Mouse (Mus musculus): Measurements from ENCODE around the gene Slc9a3r2. TPM values are rescaled to one million over a fixed set of nuclear protein-coding genes. Genes with fewer than 3 reads are reported as not detected.

Slc9a3r2 gene
- total and polyA plus RNA-seq, 3 experiments: 100.0 to 125 (median 110) TPM

GRCm38 (mm10) chr17:24628646-24629045 lies 21.5 kb downstream of the Slc9a3r2 start:
- H3K4me3 ChIP-seq: no peak overlapping the region
- H3K9ac ChIP-seq (ENCODE audit: low read depth, low read length): no peak overlapping the region
- H3K4me1 ChIP-seq (ENCODE audit: control insufficient read depth, insufficient read depth, low read length): peaks cover 8% of the 10 kb centered on the region
- TF ChIP-seq POLR2A (IDR thresholded peaks at IDR 0.05; ENCODE audit: insufficient read depth, low read depth, low read length) (no peak), CTCF (IDR thresholded peaks at IDR 0.05) (peak; percentile 100), EP300 (IDR thresholded peaks at IDR 0.05; ENCODE audit: insufficient read depth, low read depth, low read length) (peak; percentile 87; the same call in 1 of the 2 replicates)
- H3K27ac ChIP-seq: no peak overlapping the region
- intact Hi-C loops (cut with DNase I): loop anchor here (2.0 kb wide), 1 partner anchor 90 kb away; no protein-coding TSS in a partner anchor
- no peaks in the 10 kb centered on the region for H3K79me2 ChIP-seq (replicated peaks; ENCODE audit: control insufficient read depth, insufficient read depth, low read length)
- no peaks in the 10 kb centered on the region for H3K27me3 ChIP-seq (ENCODE audit: control insufficient read depth, insufficient read depth, low read length)
- no peaks in the 10 kb centered on the region for H3K36me3 ChIP-seq (ENCODE audit: control insufficient read depth, insufficient read depth, low read length)
- DNase-seq: peak; percentile 70 to 82
- WGBS: 17% methylated on average over 5 of the region's 5 CpGs

- Histone ChIP-seq H3K36me3 (ENCODE audit: control insufficient read depth, insufficient read depth, low read length) (no peaks in the 10 kb centered on the region), H3K4me3 (no peak overlapping the region), H3K79me2 (replicated peaks; ENCODE audit: control insufficient read depth, insufficient read depth, low read length) (no peaks in the 10 kb centered on the region), H3K27me3 (ENCODE audit: control insufficient read depth, insufficient read depth, low read length) (no peaks in the 10 kb centered on the region), H3K27ac (no peak overlapping the region), H3K4me1 (ENCODE audit: control insufficient read depth, insufficient read depth, low read length) (peaks cover 1% of the 10 kb centered on the region), H3K9ac (ENCODE audit: low read depth, low read length) (no peak overlapping the region)
- TF ChIP-seq EP300 (IDR thresholded peaks at IDR 0.05; ENCODE audit: insufficient read depth, low read depth, low read length): no peak
- TF ChIP-seq CTCF (IDR thresholded peaks at IDR 0.05): no peak
- TF ChIP-seq POLR2A (IDR thresholded peaks at IDR 0.05; ENCODE audit: insufficient read depth, low read depth, low read length): no peak
- intact Hi-C loops (cut with DNase I): no loop called here
- no peak for DNase-seq
- 84% methylated on average over 8 of the region's 8 CpGs for WGBS
Measured at GRCm38 (mm10) chr17:24625472-24625871, 24.7 kb downstream of the Slc9a3r2 start.

DNA sequence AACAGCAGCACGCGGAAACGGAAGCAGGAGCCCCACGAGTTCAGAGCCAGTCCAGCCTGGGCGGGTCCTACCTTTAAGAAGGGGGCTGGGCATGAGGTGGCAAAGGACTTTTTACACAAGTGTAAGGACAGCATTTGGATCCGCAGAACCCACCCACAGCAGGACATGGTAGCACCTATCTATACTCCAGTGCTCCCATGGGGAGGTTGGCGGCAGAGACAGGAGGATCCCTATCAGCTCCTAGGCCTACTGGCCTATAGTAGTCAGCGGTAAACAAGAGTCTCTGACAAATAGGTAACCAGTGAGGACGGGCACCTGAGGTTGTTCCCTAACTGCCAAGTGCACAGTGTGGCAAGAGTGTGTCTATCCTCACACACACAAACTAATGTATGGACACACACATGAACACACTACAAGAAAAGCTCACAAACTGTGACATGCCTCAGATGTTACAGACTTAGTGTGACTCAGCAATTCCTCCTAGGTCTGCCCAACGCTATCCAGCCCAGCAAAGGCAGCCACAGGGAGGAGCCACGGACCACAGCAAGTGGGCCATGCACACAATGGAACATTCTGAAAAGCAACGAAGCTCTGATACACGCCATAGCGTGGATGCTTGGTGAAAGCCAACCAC lies 32.4 kb downstream of the Slc9a3r2 start:
- Histone ChIP-seq H3K27ac (no peak overlapping the region), H3K9ac (ENCODE audit: low read depth, low read length) (no peak overlapping the region), H3K36me3 (ENCODE audit: control insufficient read depth, insufficient read depth, low read length) (no peaks in the 10 kb centered on the region), H3K27me3 (ENCODE audit: control insufficient read depth, insufficient read depth, low read length) (no peaks in the 10 kb centered on the region), H3K4me3 (no peak overlapping the region), H3K4me1 (ENCODE audit: control insufficient read depth, insufficient read depth, low read length) (no peaks in the 10 kb centered on the region), H3K79me2 (replicated peaks; ENCODE audit: control insufficient read depth, insufficient read depth, low read length) (no peaks in the 10 kb centered on the region)
- TF ChIP-seq EP300 (IDR thresholded peaks at IDR 0.05; ENCODE audit: insufficient read depth, low read depth, low read length): no peak
- TF ChIP-seq POLR2A (IDR thresholded peaks at IDR 0.05; ENCODE audit: insufficient read depth, low read depth, low read length): no peak
- TF ChIP-seq CTCF (IDR thresholded peaks at IDR 0.05): peak; percentile 40
- WGBS: 77% methylated on average over 14 of the region's 14 CpGs
- no peak for DNase-seq
- intact Hi-C loops (cut with DNase I): no loop called here

GRCm38 (mm10) chr17:24610711-24611110 lies 39.4 kb downstream of the Slc9a3r2 start:
- no peak overlapping the region for H3K27ac ChIP-seq
- no peaks in the 10 kb centered on the region for H3K79me2 ChIP-seq (replicated peaks; ENCODE audit: control insufficient read depth, insufficient read depth, low read length)
- no peaks in the 10 kb centered on the region for H3K27me3 ChIP-seq (ENCODE audit: control insufficient read depth, insufficient read depth, low read length)
- intact Hi-C loops (cut with DNase I): no loop called here
- no peak for DNase-seq
- WGBS: 30% methylated on average over 2 of the region's 2 CpGs
- H3K4me3 ChIP-seq: no peak overlapping the region
- no peak overlapping the region for H3K9ac ChIP-seq (ENCODE audit: low read depth, low read length)
- no peaks in the 10 kb centered on the region for H3K36me3 ChIP-seq (ENCODE audit: control insufficient read depth, insufficient read depth, low read length)
- no peaks in the 10 kb centered on the region for H3K4me1 ChIP-seq (ENCODE audit: control insufficient read depth, insufficient read depth, low read length)
- TF ChIP-seq EP300 (IDR thresholded peaks at IDR 0.05; ENCODE audit: insufficient read depth, low read depth, low read length) (no peak), POLR2A (IDR thresholded peaks at IDR 0.05; ENCODE audit: insufficient read depth, low read depth, low read length) (no peak), CTCF (IDR thresholded peaks at IDR 0.05) (no peak)

DNA sequence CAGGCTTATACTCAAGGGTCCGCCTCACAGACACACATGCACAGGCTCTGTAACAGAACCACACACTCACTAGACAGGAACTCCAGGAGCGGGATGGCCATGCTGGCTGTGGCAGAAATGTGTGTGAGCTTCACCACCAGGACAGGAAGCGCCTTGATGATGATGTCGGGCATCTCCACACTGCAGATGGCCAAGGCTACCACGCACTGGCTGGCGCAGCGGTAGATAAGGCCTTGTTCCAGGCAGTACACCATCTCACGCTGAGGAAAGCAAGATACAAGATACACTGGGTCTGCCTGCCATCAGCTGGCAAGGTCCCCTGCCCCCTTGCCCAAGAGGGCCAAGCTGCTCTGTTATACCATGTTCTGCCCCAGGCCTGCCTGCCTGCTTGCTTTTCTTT lies 41.3 kb downstream of the Slc9a3r2 start:
- 85% methylated on average over 8 of the region's 8 CpGs for WGBS
- Histone ChIP-seq H3K4me1 (ENCODE audit: control insufficient read depth, insufficient read depth, low read length) (no peaks in the 10 kb centered on the region), H3K9ac (ENCODE audit: low read depth, low read length) (no peak overlapping the region), H3K79me2 (replicated peaks; ENCODE audit: control insufficient read depth, insufficient read depth, low read length) (no peaks in the 10 kb centered on the region), H3K27ac (no peak overlapping the region), H3K36me3 (ENCODE audit: control insufficient read depth, insufficient read depth, low read length) (no peaks in the 10 kb centered on the region), H3K27me3 (ENCODE audit: control insufficient read depth, insufficient read depth, low read length) (no peaks in the 10 kb centered on the region), H3K4me3 (no peak overlapping the region)
- intact Hi-C loops (cut with DNase I): no loop called here
- DNase-seq: no peak
- TF ChIP-seq POLR2A (IDR thresholded peaks at IDR 0.05; ENCODE audit: insufficient read depth, low read depth, low read length) (no peak), CTCF (IDR thresholded peaks at IDR 0.05) (no peak), EP300 (IDR thresholded peaks at IDR 0.05; ENCODE audit: insufficient read depth, low read depth, low read length) (no peak)

- intact Hi-C loops (cut with DNase I): no loop called here
- Histone ChIP-seq H3K4me1 (ENCODE audit: control insufficient read depth, insufficient read depth, low read length) (no peaks in the 10 kb centered on the region), H3K27ac (no peak overlapping the region), H3K4me3 (no peak overlapping the region), H3K36me3 (ENCODE audit: control insufficient read depth, insufficient read depth, low read length) (no peaks in the 10 kb centered on the region), H3K27me3 (ENCODE audit: control insufficient read depth, insufficient read depth, low read length) (no peaks in the 10 kb centered on the region), H3K9ac (ENCODE audit: low read depth, low read length) (no peak overlapping the region), H3K79me2 (replicated peaks; ENCODE audit: control insufficient read depth, insufficient read depth, low read length) (no peaks in the 10 kb centered on the region)
- no peak for DNase-seq
- WGBS: 84% methylated on average over 4 of the region's 4 CpGs
- TF ChIP-seq CTCF (IDR thresholded peaks at IDR 0.05) (no peak), EP300 (IDR thresholded peaks at IDR 0.05; ENCODE audit: insufficient read depth, low read depth, low read length) (no peak), POLR2A (IDR thresholded peaks at IDR 0.05; ENCODE audit: insufficient read depth, low read depth, low read length) (no peak)
Measured at GRCm38 (mm10) chr17:24608370-24608769, 41.8 kb downstream of the Slc9a3r2 start.

Data from heart, adult 2 months (tissue).